Mouse (Mus musculus): Measurements from ENCODE around the gene Myo5a. TPM values are rescaled to one million over a fixed set of nuclear protein-coding genes. Genes with fewer than 3 reads are reported as not detected.

Myo5a gene
- polyA plus RNA-seq (2017; shearing (Covaris generic)) = 13.9 TPM

DNA sequence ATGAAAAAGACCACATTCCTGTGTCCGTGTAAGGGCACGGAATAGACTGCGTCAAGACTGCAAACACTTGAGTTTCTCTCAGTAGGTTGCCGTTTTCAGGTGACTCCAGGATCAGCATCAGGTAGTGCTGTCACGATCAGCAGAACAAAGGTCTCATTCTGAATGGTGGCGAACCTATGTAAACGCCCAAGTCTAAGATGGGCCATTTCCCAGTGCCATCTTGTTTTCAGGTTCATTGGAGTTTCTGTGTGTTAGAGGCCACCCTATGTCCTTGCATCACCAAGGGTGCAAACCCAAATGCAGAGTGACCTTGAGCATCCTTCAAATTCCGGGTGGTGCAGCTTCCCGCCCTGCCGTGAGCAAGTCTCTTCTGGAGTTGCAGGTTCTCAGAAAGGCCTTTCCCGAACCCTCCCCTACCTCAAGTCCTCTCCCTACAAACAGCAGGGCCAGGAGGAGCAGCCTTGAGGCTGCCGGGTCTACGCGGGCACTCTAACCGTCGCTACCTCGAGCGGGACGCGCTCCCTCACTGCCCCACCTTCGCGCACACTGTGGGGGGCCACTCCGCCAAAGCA is at the start of gene Myo5a:
Gene Myo5a, plus strand, starts transcription at position 559 of the 572 bp plus-strand sequence.

DNA sequence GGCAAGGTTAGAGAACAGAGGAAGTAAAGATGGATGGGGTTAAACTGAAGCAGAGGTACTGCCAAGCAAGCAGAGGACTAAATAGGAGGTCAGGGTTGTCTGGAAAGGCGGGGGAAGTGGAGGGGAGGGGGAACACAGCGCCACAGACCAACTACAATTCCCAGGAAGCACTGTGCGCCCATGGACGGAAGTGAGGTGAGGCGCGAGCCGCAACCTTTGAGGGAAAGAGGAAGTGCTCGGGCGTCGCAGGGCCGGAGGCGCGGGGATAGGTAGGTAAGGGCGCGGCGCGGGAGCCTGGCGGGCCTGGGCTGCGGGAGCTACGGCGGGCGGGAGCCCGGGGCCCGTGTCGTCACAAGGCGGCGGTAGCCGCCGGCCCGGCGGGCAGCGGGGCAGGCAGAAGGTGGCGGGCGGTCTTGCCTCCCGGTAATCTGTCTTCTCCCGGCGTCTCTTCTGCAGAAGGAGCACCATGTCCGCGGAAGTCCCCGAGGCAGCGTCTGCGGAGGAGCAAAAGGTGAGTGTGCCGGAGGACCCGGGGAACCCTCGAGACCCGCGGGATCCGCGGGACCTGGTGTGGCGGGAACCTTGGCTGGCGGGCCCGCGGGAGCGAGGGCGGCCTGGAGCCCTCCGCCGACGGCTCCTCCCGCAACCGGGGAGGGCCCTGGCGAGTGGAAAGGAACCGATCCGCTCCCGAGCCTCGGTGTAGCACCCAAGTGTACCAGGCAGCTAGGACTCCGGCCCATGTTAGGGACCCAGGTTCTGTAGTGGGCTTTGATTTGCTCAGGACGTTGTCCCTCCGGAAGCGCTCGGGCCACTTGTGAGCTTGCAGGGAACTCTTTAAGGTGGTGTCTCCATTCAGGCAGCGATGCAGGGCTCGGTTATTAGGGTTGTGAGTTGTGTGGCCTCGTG is 33.1 kb upstream of the Myo5a start, which contains the start of gene Arpp19:
Gene Arpp19, plus strand, starts transcription at position 164 of the 906 bp plus-strand sequence.

DNA sequence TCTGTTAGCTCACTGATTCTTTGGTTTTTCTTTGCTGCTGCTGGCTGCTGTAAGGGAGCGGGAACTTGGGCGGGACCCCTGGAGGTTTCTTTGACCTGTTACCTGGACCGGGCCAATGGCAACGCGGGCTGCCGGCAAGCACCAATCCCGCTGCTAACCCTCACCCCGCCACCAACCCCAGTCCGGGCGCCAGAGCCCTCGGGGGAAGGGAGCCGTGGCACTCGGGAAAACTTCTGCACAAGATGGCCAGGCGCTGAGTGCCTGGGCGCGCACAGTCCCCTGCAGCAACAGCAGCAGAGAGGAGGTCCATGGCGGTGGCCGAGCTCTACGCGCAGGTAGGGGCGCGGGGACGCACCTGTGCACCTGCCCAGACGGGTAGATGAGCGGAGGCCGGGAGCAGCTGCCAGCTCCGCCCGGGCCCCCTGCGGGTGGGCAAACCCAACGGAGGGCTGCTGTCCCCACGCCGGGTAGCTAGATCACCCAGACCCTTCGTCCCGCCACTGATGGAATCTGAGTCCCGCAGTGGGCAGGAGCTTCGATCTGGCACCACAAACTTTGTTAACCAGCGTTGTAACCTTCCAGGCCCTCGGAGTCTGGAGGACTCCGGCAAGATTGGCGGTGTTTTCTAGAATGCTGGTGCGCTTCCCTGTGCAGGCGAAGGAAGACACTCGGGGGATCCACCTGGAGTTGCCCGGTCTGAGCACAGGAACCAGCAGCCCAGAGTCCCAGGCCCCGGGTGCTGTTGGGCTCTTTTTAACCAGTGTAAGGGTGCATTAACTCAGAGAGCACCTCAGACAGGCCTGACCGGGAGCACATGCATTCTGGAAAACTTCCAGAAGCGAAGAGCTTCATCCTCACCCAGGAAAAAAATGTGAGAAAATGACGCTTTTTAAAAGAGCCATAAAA is 161.3 kb downstream of the Myo5a start, which contains the start of gene Myo5c:
Gene Myo5c, plus strand, starts transcription at position 180 of the 906 bp plus-strand sequence.

Other genes starting within 250 kb of the Myo5a start
- not detected for gene Onecut1, start 209.1 kb upstream of the Myo5a start, polyA plus RNA-seq (2017; shearing (Covaris generic))
- gene Fam214a, start 118.1 kb upstream of the Myo5a start, polyA plus RNA-seq (2017; shearing (Covaris generic)) = 41.3 TPM
- gene Arpp19, start 33.4 kb upstream of the Myo5a start, polyA plus RNA-seq (2017; shearing (Covaris generic)) = 283 TPM
- 0.42 TPM for gene Myo5c, start 161.0 kb downstream of the Myo5a start, polyA plus RNA-seq (2017; shearing (Covaris generic))
- 4.0 TPM for gene Gnb5, start 235.3 kb downstream of the Myo5a start, polyA plus RNA-seq (2017; shearing (Covaris generic))

Data from naive thymus-derived CD4-positive, alpha-beta T cell, adult 5 months (primary cell).